Mouse (Mus musculus) liver, embryonic 14 days (tissue): ENCODE measurements around the gene Baz1a. TPM values are rescaled to one million over a fixed set of nuclear protein-coding genes. Genes with fewer than 3 reads are reported as not detected.

Experiments
- polyA plus RNA-seq: library from polyadenylated mRNA; depleted of rRNA; stranded (reverse); fragments of >200 nt; gene quantifications from 2 replicates; pipeline ENCODE4 v1.2.3, GENCODE M21; 2012; rRNA removed

Baz1a gene
- polyA plus RNA-seq = 18.3 and 21.1 TPM in 2 replicates

DNA sequence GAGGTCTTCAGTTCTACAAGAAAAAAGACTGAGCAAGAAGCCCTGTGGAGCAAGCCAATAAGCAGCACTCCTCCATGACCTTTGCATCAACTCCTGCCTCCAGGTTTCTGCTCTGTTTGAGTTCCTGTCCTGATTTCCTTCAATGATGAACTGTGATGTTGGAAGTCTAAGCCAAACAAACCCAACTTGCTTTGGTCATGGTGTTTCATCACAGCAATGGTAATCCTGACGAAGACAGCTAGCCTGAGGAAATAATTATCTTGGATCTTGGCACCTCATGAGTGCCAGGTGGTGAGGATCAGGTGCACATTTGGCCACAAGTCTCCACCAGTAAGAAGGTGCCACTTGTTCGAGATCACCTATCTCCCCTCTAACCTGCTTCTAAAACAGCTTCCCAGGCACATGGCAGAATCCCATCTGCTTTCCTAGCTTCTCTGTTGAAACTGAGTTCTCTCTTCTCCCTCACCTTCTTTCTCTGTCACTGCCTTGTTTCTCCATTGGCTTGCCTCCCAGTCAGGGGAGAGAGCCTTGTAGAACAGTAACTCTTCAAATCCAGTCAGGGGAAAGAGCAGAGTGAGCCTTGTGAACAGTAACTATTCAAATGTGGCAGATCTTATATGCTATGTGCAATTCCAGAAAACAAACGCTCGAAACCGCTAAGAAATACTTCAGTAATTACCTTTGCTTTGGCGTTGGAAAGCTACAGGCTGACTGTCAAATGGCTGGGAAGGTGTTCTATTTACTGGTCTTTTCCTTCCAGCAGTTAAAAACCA, at the start of gene Baz1a:
Gene Baz1a, minus strand, starts transcription at position 723 of the 773 bp plus-strand sequence.

GRCm38 (mm10) chr12:54986052-54986717, 28.0 kb downstream of the Baz1a start, which contains the start of gene Gm20403:
Gm20403 (minus strand) TSS chr12:54986529.

DNA sequence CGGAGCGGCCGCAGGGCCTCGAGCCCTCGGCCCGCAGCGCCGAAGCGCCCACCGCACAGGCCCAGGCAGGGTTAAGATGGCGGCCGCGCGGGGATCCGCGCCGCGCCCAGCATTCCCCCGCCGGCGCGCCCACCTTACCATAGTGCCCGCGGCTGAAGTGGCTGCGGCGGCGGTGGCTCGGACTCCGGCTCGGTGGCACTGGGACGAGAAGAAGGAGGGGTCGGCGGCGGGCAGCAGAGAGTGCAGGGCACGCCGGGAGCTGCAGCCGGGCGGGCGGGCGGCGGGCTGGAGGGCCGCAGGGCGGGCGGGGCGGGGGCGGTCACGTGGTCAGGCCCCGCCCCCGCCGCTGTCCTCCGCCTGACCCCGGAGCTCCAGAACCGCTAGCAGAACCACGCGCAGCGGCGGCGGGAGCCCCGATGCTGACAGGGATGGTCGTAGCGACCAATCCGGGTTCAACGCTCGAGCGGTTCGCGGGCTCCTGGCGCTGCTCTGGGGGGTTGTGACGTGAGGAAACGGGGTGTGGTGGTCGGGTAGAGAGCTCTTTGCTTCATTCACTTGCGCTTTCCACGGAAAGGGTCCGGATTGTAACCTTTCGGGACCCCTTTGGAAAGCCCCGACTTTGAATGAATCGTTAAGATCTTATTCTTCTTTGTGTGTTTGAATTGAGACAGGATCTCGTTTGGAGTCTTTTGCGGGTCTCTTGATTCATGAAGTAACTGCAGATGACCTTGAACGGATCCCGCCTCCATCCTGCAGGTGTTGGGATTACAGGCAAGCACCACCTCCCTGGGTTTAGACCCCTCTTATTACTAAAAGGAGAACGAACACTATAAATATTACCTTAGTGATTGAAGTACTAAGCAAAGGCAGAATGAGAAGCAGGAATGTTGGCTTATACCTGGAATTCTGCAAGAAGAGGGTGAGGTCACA, 151.3 kb downstream of the Baz1a start, which contains the start of gene Cfl2:
Gene Cfl2, minus strand, starts transcription at position 272 of the 930 bp plus-strand sequence.

Other genes with a start within 250 kb of the Baz1a start
- gene Snx6, start 218.6 kb downstream of the Baz1a start, polyA plus RNA-seq = 18.8 and 22.4 TPM in 2 replicates
- gene Cfl2, start 151.5 kb downstream of the Baz1a start, polyA plus RNA-seq = 9.5 and 10.2 TPM in 2 replicates
- gene Gm20403, start 27.8 kb downstream of the Baz1a start, polyA plus RNA-seq = not detected in 2 replicates
- 13.7 and 16.3 TPM in 2 replicates for gene 2700097O09Rik, start 65.8 kb upstream of the Baz1a start, polyA plus RNA-seq
- gene Srp54a, start 65.9 kb upstream of the Baz1a start, polyA plus RNA-seq = 19.7 and 21.0 TPM in 2 replicates
- 4.4 and 4.8 TPM in 2 replicates for gene Fam177a, start 110.1 kb upstream of the Baz1a start, polyA plus RNA-seq
- 15.0 and 15.1 TPM in 2 replicates for gene Srp54b, start 140.8 kb upstream of the Baz1a start, polyA plus RNA-seq
- not detected in 2 replicates for gene 1700047I17Rik2, start 185.2 kb upstream of the Baz1a start, polyA plus RNA-seq
- 22.3 and 22.4 TPM in 2 replicates for gene Srp54c, start 215.8 kb upstream of the Baz1a start, polyA plus RNA-seq